Mouse (Mus musculus) cerebellum, adult 2 months (tissue): ENCODE results near the gene Fam173a.

Experiments used
- CTCF ChIP-seq: fragments of 200-500 bp; IDR thresholded peaks from 2 replicates; pipeline ENCODE4 v1.5.1; 2011; ENCODE audit warnings: low read depth, mild to moderate bottlenecking, control low read depth, low read length, moderate library complexity, borderline replicate concordance; ENCODE audit not compliant: insufficient read depth
- POLR2A ChIP-seq: fragments of 200-500 bp; IDR thresholded peaks from 2 replicates; pipeline ENCODE4 v1.6.1; 2011; ENCODE audit warnings: low read length, control low read depth, borderline replicate concordance; ENCODE audit not compliant: insufficient read depth

DNA sequence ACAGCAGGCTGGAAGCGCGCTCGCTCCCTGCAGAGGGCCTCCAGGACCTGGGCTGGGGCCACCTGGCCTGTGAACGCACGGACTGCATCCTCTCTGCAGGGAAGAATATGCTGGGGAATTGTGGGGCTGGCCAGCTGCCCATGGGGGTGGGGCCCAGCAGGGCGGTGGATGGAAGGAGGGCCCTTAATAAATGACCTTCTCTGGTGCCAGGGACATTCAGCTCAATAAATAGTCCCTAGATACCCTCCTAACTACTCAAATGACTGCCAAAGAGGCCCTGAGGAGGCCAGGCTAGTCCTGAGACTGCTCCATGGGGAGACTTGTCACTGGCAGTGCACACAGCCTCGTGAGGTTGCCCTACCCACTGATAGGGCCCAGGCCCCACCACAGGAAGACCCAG is 9.6 kb downstream of the Fam173a start:
- TF ChIP-seq POLR2A (0 out of 2 replicates have a peak, but pooled peaks have one; percentile 13), CTCF (no peak)
